Mouse (Mus musculus) left cerebral cortex, postnatal 25 days (tissue): ENCODE results near the gene Dnmt3l. TPM values are rescaled to one million over a fixed set of nuclear protein-coding genes. Genes with fewer than 3 reads are reported as not detected.

ENCODE experiments used
- DNase-seq, 2 experiments: peaks; one replicate each; pipeline ENCODE4 v3.0.0; 2022; ENCODE audit warnings: low spot score in 2 of 2, mixed read lengths in 1 of 2
- intact Hi-C: fragments of 180-260 bp; cut with DNase I; formaldehyde crosslinking; loops from one replicate; pipeline ENCODE4 v1.15.1; 2025
- total RNA-seq, 2 experiments: library from RNA; stranded (reverse); gene quantifications; 2 replicates each; pipeline ENCODE4 v1.2.3; 2021

Dnmt3l gene
- total RNA-seq, 2 experiments from 2014 or later = not detected

DNA sequence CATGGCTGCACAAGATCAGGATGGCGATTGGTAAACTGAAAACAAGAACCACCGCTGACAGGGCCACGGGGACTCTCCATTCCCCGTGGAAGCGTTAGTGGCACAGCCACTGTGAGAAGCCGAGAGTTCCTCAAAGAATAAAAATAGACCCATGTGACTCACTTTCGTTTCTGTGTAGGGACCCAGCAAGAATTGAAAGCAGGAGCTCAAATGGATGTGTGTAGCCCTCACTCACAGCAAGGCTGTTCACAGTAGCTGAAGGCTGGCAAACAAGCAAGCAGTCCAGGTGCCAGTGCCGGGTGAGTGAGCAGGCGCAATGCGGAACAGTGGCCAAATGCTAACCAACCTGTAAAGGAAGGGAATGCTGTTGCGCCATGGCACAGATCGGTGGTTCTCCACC, 63.8 kb downstream of the Dnmt3l start:
- peak; percentile 26 to 60 for DNase-seq
- intact Hi-C loops = no loop called here

Other genes starting within 250 kb of the Dnmt3l start
- not detected for gene Gm9639, start 246.9 kb upstream of the Dnmt3l start, total RNA-seq
- not detected for gene Gm19668, start 242.8 kb upstream of the Dnmt3l start, total RNA-seq
- not detected for gene Gm9507, start 230.1 kb upstream of the Dnmt3l start, total RNA-seq
- gene Gm2696, start 227.3 kb upstream of the Dnmt3l start, total RNA-seq = not detected
- gene Krtap10-4, start 214.9 kb upstream of the Dnmt3l start, total RNA-seq = not detected
- not detected for gene Krtap10-10, start 206.0 kb upstream of the Dnmt3l start, total RNA-seq
- gene Gm36176, start 195.1 kb upstream of the Dnmt3l start, total RNA-seq = not detected
- not detected for gene Gm10318, start 189.1 kb upstream of the Dnmt3l start, total RNA-seq
- gene Gm3285, start 180.0 kb upstream of the Dnmt3l start, total RNA-seq = not detected
- gene Lrrc3, start 139.4 kb upstream of the Dnmt3l start, total RNA-seq = 10 to 100 TPM; 13.2 to 13.6 TPM
- 10 to 100 TPM; 32.3 to 44.9 TPM for gene Trpm2, start 71.4 kb upstream of the Dnmt3l start, total RNA-seq
- gene 1810043G02Rik, start 63.4 kb upstream of the Dnmt3l start, total RNA-seq = 10 to 100 TPM; 30.3 to 34.7 TPM
- 100 to 1,000 TPM; 145 to 149 TPM for gene Pfkl, start 31.9 kb upstream of the Dnmt3l start, total RNA-seq
- not detected for gene Aire, start 1.7 kb downstream of the Dnmt3l start, total RNA-seq
- gene Icosl, start 27.4 kb downstream of the Dnmt3l start, total RNA-seq = 1 to 10 TPM; 1.6 to 1.9 TPM
- 100 to 1,000 TPM; 106 to 109 TPM for gene D10Jhu81e, start 127.8 kb downstream of the Dnmt3l start, total RNA-seq
- 10 to 100 TPM; 16.7 to 18.2 TPM for gene Pwp2, start 143.2 kb downstream of the Dnmt3l start, total RNA-seq
- gene Trappc10, start 202.7 kb downstream of the Dnmt3l start, total RNA-seq = 10 to 100 TPM; 81.1 to 87.2 TPM